Mouse (Mus musculus) MEL (cell line): ENCODE results near the gene Ptcra.

ENCODE experiments used
- CTCF ChIP-seq, 3 experiments: IDR thresholded peaks in 2 of 3; conservative IDR thresholded peaks in 1 of 3; 2 replicates each; pipeline ENCODE4 v1.5.1; 2011 to 2012; ENCODE audit warnings: low read length in 3 of 3, low read depth in 2 of 3, mild to moderate bottlenecking in 2 of 3, improper control_type of control experiment in 1 of 3, inconsistent platforms in 1 of 3, mixed read lengths in 1 of 3, moderate library complexity in 1 of 3; ENCODE audit not compliant: control insufficient read depth in 1 of 3, insufficient read depth in 1 of 3, poor library complexity in 1 of 3, severe bottlenecking in 1 of 3
- E2F4 ChIP-seq: IDR thresholded peaks from 2 replicates; pipeline ENCODE4 v1.6.1; 2011; ENCODE audit warnings: low read depth, low read length, improper control_type of control experiment, borderline replicate concordance
- EP300 ChIP-seq, 2 experiments: IDR thresholded peaks; 2 replicates each; pipeline ENCODE4 v1.6.1; 2011; ENCODE audit warnings: improper control_type of control experiment in 2 of 2, low read length in 2 of 2, low read depth in 1 of 2, mild to moderate bottlenecking in 1 of 2
- ETS1 ChIP-seq: IDR thresholded peaks from 2 replicates; pipeline ENCODE4 v1.6.1; 2012; ENCODE audit warnings: low read depth, mild to moderate bottlenecking, inconsistent platforms, low read length, improper control_type of control experiment, moderate library complexity
- GATA1 ChIP-seq: IDR thresholded peaks from 2 replicates; pipeline ENCODE4 v1.6.1; 2011; ENCODE audit warnings: low read depth, low read length, improper control_type of control experiment
- MEF2A ChIP-seq: IDR thresholded peaks from 2 replicates; pipeline ENCODE4 v1.6.1; 2014; ENCODE audit warnings: low read depth, mild to moderate bottlenecking, inconsistent platforms, low read length, improper control_type of control experiment; ENCODE audit not compliant: poor library complexity, insufficient replicate concordance, severe bottlenecking; ENCODE audit errors: extremely low read depth
- POLR2AphosphoS2 ChIP-seq: IDR thresholded peaks from 2 replicates; pipeline ENCODE4 v1.6.1; 2011; ENCODE audit warnings: low read length, improper control_type of control experiment
- POLR2AphosphoS5 ChIP-seq: IDR thresholded peaks from 2 replicates; pipeline ENCODE4 v1.6.1; 2012; ENCODE audit warnings: low read depth, borderline replicate concordance, mild to moderate bottlenecking, inconsistent platforms, low read length, moderate library complexity, mixed read lengths
- TAL1 ChIP-seq: IDR thresholded peaks from 2 replicates; pipeline ENCODE4 v1.6.1; 2012; ENCODE audit warnings: mild to moderate bottlenecking, inconsistent platforms, low read length, moderate library complexity, mixed read lengths

DNA sequence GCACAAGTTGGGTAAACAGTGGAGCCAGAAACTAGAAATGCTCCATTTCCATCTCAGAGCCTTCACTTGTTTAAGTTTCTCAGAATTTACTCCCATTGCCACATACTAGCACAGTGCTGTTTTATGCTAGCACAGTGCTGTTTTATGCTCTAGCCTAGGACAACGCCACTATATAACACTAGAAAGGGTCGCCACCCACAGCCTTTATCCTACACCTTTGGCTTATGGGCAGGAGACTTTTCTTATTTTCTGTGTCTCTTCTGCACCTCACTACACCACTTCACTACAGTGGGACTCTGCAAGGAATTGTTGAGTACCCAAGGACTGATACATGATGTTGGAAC, 19.7 kb upstream of the Ptcra start:
- TF ChIP-seq POLR2AphosphoS2: no peak
- TF ChIP-seq ETS1: no peak
- TF ChIP-seq EP300 (IDR thresholded peaks at IDR 0.05; ENCODE audit: low read depth in 1 of 2, low read length in 2 of 2): no peak
- TF ChIP-seq CTCF (IDR thresholded peaks at IDR 0.05 in 2 of 3, conservative IDR thresholded peaks at IDR 0.05 in 1 of 3; ENCODE audit: control insufficient read depth in 1 of 3, insufficient read depth in 1 of 3, low read depth in 2 of 3, low read length in 3 of 3, poor library complexity in 1 of 3, severe bottlenecking in 1 of 3): no peak
- TF ChIP-seq E2F4: no peak
- TF ChIP-seq GATA1: no peak
- TF ChIP-seq POLR2AphosphoS5: no peak
- no peak for TF ChIP-seq MEF2A
- no peak for TF ChIP-seq TAL1
